Mouse (Mus musculus) lung, postnatal 0 days (tissue): Measurements from ENCODE around the gene Sh3d19.

Experiments
- CTCF ChIP-seq: IDR thresholded peaks from 2 replicates; pipeline ENCODE4 v1.5.1; 2016; ENCODE audit warnings: antibody characterized with exemption, mild to moderate bottlenecking
- EP300 ChIP-seq: IDR thresholded peaks from 2 replicates; pipeline ENCODE4 v1.6.1; 2016; ENCODE audit warnings: antibody characterized with exemption, mild to moderate bottlenecking, control low read depth

DNA sequence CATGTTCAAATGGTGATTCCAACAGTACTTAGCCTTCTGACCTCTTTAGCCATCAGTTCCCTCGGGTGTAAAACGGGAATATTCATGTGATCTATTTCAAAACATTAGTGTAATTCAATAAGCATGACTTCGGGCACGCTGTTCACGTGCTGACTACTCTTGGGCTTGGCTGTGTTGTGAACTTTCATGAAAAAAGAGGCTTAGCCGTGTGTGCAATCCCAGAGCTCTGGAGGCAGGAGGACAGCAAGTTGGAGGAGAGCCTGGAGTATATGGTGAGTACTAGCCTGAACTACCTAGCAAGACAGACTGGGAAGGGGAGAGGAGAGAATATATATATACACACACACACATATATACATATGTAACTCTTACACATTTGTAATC lies 172.0 kb downstream of the Sh3d19 start:
- no peak for TF ChIP-seq CTCF
- no peak for TF ChIP-seq EP300
